Mouse (Mus musculus) stomach, embryonic 16.5 days (tissue): ENCODE measurements around the gene Svs5. TPM values are rescaled to one million over a fixed set of nuclear protein-coding genes. Genes with fewer than 3 reads are reported as not detected.
"Not testable (repeated sequence)": the region's sequence is repeated elsewhere in the genome, so short reads cannot be mapped to it uniquely, and the experiment has no call there.

Source experiments
- ATAC-seq: fragments of 200-750 bp; cut with Nextera tagmentation; 2 replicates; pipeline ENCODE4 v1.8.0; 2017; ENCODE audit warnings: moderate number of reproducible peaks, moderate TSS enrichment; ENCODE audit not compliant: insufficient read depth, low FRiP score
- H3K27ac ChIP-seq: fragments of 300-500 bp; sonication (generic); 2 replicates; pipeline ENCODE4 v1.5.1; 2014; ENCODE audit warnings: low read length
- H3K27me3 ChIP-seq: fragments of 300-500 bp; sonication (generic); 2 replicates; pipeline ENCODE4 v1.6.1; 2014; ENCODE audit warnings: low read length, control low read depth, mixed read lengths; ENCODE audit not compliant: control insufficient read depth, insufficient read depth
- H3K36me3 ChIP-seq: fragments of 300-500 bp; sonication (generic); 2 replicates; pipeline ENCODE4 v1.6.1; 2014; ENCODE audit warnings: low read length; ENCODE audit not compliant: control insufficient read depth, insufficient read depth
- H3K4me1 ChIP-seq: fragments of 300-500 bp; sonication (generic); 2 replicates; pipeline ENCODE4 v1.6.1; 2014; ENCODE audit warnings: low read length, control low read depth, mixed read lengths; ENCODE audit not compliant: control insufficient read depth, insufficient read depth
- H3K4me2 ChIP-seq: fragments of 300-500 bp; sonication (generic); 2 replicates; pipeline ENCODE4 v1.6.1; 2014; ENCODE audit warnings: low read depth, low read length, mixed read lengths
- H3K4me3 ChIP-seq: fragments of 300-500 bp; sonication (generic); replicated peaks from 2 replicates; pipeline ENCODE4 v1.5.1; 2014; ENCODE audit warnings: mild to moderate bottlenecking, low read length
- H3K9ac ChIP-seq: fragments of 300-500 bp; sonication (generic); 2 replicates; pipeline ENCODE4 v1.6.1; 2014; ENCODE audit warnings: low read length
- H3K9me3 ChIP-seq: fragments of 300-500 bp; sonication (generic); replicated peaks from 2 replicates; pipeline ENCODE4 v1.6.1; 2016; ENCODE audit warnings: low read length, control low read depth; ENCODE audit not compliant: control insufficient read depth
- WGBS: fragments of 180-500 bp; shearing (Covaris S2); extraction: QIAGEN DNeasy Blood & Tissue Kit; methylation state at CpG from one replicate; pipeline ENCODE4 v1.1.7; 2014; 5-methylcytosine and 5-hydroxymethylcytosine counted together
- polyA plus RNA-seq: library from polyadenylated mRNA; unstranded; fragments of >200 nt; fragmentation: Nextera tagmentation; extraction: Ambion mirVana; gene quantifications from 2 replicates; pipeline ENCODE4 v1.2.1, GENCODE M21; 2015

Gene Svs5
- polyA plus RNA-seq = not detected in 2 replicates

DNA sequence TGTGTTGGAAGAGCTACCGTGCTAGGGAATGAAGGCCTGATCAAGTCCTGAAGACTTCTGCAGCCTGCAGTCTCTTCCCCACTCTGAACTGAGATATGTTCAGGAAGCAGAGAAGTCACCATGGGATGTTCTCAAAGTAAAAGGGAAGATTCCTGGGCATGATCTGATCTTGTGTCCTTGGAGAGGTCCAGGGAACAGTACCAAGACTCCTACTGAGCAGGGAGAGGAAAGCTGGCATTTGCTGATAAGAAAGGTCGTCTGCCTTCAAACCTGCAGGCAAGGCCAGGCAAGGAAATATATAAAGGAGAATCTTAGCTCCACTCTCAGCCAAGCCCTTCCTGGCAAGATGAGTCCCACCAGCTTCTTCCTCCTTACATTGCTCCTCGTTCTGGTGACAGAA lies at the start of gene Svs5:
TSS of gene Svs5 (plus strand) at position 301 of the 400 bp plus-strand sequence.
- H3K9me3 ChIP-seq, H3K36me3 ChIP-seq, ATAC-seq, H3K9ac ChIP-seq, H3K4me3 ChIP-seq, H3K4me2 ChIP-seq, H3K4me1 ChIP-seq, H3K27ac ChIP-seq, H3K27me3 ChIP-seq: not testable (repeated sequence)
- 62% methylated on average over 3 of the region's 3 CpGs for WGBS

DNA sequence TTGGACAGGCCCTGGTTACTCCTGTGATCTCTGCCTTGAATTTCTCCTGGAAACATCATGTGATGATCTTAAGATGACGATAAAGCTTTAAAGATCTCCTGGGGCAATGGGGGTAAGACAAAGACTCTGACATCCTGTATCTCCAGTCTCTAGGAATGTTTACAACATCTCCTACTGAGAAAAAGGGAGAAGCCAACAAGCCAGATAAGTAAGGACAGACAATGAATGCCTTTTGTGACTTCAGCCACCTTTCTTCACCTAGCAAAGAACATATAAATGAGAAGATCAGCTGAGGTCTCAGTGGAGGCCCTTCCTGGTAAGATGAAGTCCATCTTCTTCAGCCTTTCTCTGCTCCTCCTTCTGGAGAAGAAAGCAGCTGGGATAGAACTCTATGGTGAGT lies 43.6 kb upstream of the Svs5 start, which contains the start of gene Svs3a:
TSS of gene Svs3a (plus strand) at position 301 of the 400 bp plus-strand sequence.
- WGBS = 68% methylated on average over 1 of the region's 1 CpGs

DNA sequence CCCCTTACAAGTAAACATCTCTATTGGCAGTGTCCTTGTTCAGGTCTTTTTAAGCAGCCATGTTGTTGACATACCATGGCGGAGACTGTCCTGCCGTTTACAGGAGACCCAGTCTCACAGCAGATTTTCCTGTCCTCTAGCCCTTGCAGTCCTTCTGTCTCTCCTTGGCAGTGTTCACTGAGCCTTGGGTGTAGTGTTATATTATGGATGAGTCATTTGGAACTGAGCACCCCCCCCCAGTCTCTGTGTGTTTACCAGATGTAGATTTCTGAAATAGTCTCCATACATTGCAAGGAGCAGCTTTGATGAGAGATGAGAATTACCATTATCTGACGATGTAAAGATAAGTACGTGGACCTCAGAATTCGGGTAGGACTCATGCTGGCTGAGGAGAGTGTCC lies 19.9 kb upstream of the Svs5 start:
- no peak overlapping the region for H3K4me2 ChIP-seq
- no peaks in the 10 kb centered on the region for H3K4me1 ChIP-seq
- H3K27me3 ChIP-seq = no peaks in the 10 kb centered on the region
- no peak overlapping the region for H3K27ac ChIP-seq
- H3K36me3 ChIP-seq = no peaks in the 10 kb centered on the region
- H3K9me3 ChIP-seq = no peaks in the 10 kb centered on the region
- no peak; the same call in 1 of the 2 replicates for ATAC-seq
- H3K4me3 ChIP-seq = no peak overlapping the region
- WGBS = 81% methylated on average over 5 of the region's 5 CpGs
- H3K9ac ChIP-seq = no peak overlapping the region

More for the DNA sequence above, 43.6 kb upstream of the Svs5 start, which contains the start of gene Svs3a:
- not testable (repeated sequence) for ATAC-seq, H3K36me3 ChIP-seq, H3K4me3 ChIP-seq, H3K9me3 ChIP-seq, H3K4me1 ChIP-seq, H3K27me3 ChIP-seq, H3K4me2 ChIP-seq, H3K9ac ChIP-seq, H3K27ac ChIP-seq

- not testable (repeated sequence) for H3K27me3 ChIP-seq, H3K9me3 ChIP-seq, H3K9ac ChIP-seq, H3K4me3 ChIP-seq, ATAC-seq, H3K27ac ChIP-seq, H3K4me2 ChIP-seq, H3K4me1 ChIP-seq, H3K36me3 ChIP-seq
Observed at GRCm38 (mm10) chr2:164315460-164315859, 17.1 kb upstream of the Svs5 start.

GRCm38 (mm10) chr2:164316451-164316850 lies 16.1 kb upstream of the Svs5 start, which contains the start of gene Svs6:
Svs6 (plus strand) TSS chr2:164316751.
- ATAC-seq, H3K36me3 ChIP-seq, H3K27ac ChIP-seq, H3K4me2 ChIP-seq, H3K27me3 ChIP-seq, H3K4me1 ChIP-seq, H3K4me3 ChIP-seq, H3K9me3 ChIP-seq, H3K9ac ChIP-seq: not testable (repeated sequence)
- WGBS = 69% methylated on average over 1 of the region's 1 CpGs

DNA sequence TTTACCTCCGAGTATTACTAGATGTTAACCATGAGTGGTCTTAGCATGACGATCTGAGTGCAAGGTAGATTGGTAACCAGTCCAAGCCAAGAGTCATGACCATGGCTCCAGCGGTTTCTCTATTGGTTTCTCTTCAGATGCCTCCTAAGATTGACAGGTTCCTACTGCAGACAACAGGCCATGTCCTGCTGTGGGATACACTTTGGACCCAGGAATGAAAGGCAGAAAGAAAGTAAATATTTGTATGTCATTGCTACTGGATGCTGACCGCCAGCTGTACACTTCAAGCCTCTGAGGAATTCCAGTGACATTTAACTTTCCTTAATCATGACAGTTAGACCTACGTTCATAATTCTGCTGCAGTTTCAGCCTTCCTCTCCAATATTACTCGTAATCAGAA lies 11.6 kb upstream of the Svs5 start:
- no peak overlapping the region for H3K27ac ChIP-seq
- H3K36me3 ChIP-seq = no peaks in the 10 kb centered on the region
- 76% methylated on average over 6 of the region's 6 CpGs for WGBS
- no peak overlapping the region for H3K4me3 ChIP-seq
- no peak overlapping the region for H3K9ac ChIP-seq
- ATAC-seq = no peak
- no peaks in the 10 kb centered on the region for H3K27me3 ChIP-seq
- no peak overlapping the region for H3K4me2 ChIP-seq
- H3K4me1 ChIP-seq = no peaks in the 10 kb centered on the region
- H3K9me3 ChIP-seq = no peaks in the 10 kb centered on the region

DNA sequence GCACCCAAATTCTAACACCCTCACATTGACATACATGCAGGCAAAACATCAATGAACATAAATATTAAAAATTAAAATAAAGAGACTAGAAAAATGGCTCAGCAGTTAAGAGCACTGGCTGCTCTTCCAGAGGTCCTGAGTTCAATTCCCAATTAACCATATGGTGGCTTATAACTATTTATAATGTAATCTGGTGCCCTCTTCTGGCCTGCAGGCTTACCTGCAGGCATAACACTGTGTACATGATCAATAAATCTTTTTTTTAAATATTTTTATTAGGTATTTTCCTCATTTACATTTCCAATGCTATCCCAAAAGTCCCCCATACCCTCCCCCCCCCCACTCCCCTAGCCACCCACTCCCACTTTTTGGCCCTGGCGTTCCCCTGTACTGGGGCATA lies 11.2 kb downstream of the Svs5 start:
- H3K4me3 ChIP-seq, H3K4me1 ChIP-seq, H3K27ac ChIP-seq, H3K9me3 ChIP-seq, H3K9ac ChIP-seq, H3K27me3 ChIP-seq, H3K36me3 ChIP-seq, H3K4me2 ChIP-seq, ATAC-seq: not testable (repeated sequence)
- 88% methylated on average over 1 of the region's 1 CpGs for WGBS

GRCm38 (mm10) chr2:164347697-164348096 lies 15.2 kb downstream of the Svs5 start:
- not testable (repeated sequence) for H3K36me3 ChIP-seq, H3K9ac ChIP-seq, H3K4me2 ChIP-seq, H3K27me3 ChIP-seq, H3K27ac ChIP-seq, H3K9me3 ChIP-seq, H3K4me1 ChIP-seq, H3K4me3 ChIP-seq, ATAC-seq

GRCm38 (mm10) chr2:164348980-164349379 lies 16.4 kb downstream of the Svs5 start:
- Histone ChIP-seq H3K36me3 (no peaks in the 10 kb centered on the region), H3K4me2 (no peak overlapping the region), H3K27ac (no peak overlapping the region), H3K4me3 (no peak overlapping the region), H3K9ac (no peak overlapping the region), H3K4me1 (no peaks in the 10 kb centered on the region), H3K27me3 (no peaks in the 10 kb centered on the region), H3K9me3 (no peaks in the 10 kb centered on the region)
- WGBS = 89% methylated on average over 3 of the region's 3 CpGs
- ATAC-seq = peak; percentile 29; the same call in 1 of the 2 replicates

DNA sequence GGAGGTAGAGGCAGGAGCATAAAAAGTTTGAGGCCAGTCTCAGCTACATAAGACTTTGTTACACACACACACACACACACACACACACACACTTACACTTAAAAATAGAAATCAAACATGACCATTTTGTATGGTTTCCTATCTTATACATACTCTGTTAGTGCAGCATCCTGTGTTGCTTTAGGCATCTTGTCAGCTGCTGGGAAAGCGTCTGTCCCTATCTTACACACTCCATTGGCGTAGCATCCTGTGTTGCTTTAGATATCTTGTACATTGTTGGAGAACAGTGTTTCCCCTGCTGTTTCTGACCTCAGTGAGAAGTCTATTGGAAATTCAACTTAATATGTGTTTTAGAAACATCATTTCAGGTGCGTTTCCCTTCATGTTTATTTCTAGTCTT lies 20.2 kb downstream of the Svs5 start:
- WGBS = 88% methylated on average over 3 of the region's 3 CpGs
- no peak for ATAC-seq

More for the DNA sequence above, 20.2 kb downstream of the Svs5 start:
- Histone ChIP-seq H3K27ac (no peak overlapping the region), H3K4me2 (no peak overlapping the region), H3K27me3 (no peaks in the 10 kb centered on the region), H3K9me3 (no peaks in the 10 kb centered on the region), H3K4me3 (no peak overlapping the region), H3K4me1 (no peaks in the 10 kb centered on the region), H3K36me3 (no peaks in the 10 kb centered on the region), H3K9ac (no peak overlapping the region)
